Mouse (Mus musculus) limb, embryonic 10.5 days (tissue): Measurements from ENCODE around the gene Slit2. TPM values are rescaled to one million over a fixed set of nuclear protein-coding genes. Genes with fewer than 3 reads are reported as not detected.

Source experiments
- DNase-seq: peaks from one replicate; pipeline ENCODE4 v3.0.0-alpha.2; 2017; ENCODE audit warnings: low spot score
- H3K27ac ChIP-seq: fragments of 300-500 bp; sonication (generic); 2 replicates; pipeline ENCODE4 v1.5.1; 2016; ENCODE audit warnings: mild to moderate bottlenecking
- H3K27me3 ChIP-seq: fragments of 300-500 bp; sonication (generic); 2 replicates; pipeline ENCODE4 v1.6.1; 2016; ENCODE audit warnings: low read depth, mild to moderate bottlenecking; ENCODE audit not compliant: poor library complexity, severe bottlenecking
- H3K36me3 ChIP-seq: fragments of 300-500 bp; sonication (generic); 2 replicates; pipeline ENCODE4 v1.6.1; 2016; ENCODE audit warnings: mild to moderate bottlenecking, moderate library complexity
- H3K4me1 ChIP-seq: fragments of 300-500 bp; sonication (generic); 2 replicates; pipeline ENCODE4 v1.6.1; 2016
- H3K4me3 ChIP-seq: fragments of 300-500 bp; sonication (generic); 2 replicates; pipeline ENCODE4 v1.5.1; 2016; ENCODE audit warnings: mild to moderate bottlenecking, moderate library complexity
- H3K9me3 ChIP-seq: fragments of 300-500 bp; sonication (generic); replicated peaks from 2 replicates; pipeline ENCODE4 v1.6.1; 2016; ENCODE audit warnings: mild to moderate bottlenecking
- WGBS: fragments of 180-500 bp; shearing (Covaris S2); methylation state at CpG from one replicate; pipeline ENCODE4 v1.1.7; 2016; 5-methylcytosine and 5-hydroxymethylcytosine counted together
- polyA plus RNA-seq: library from polyadenylated mRNA; unstranded; fragments of >200 nt; fragmentation: Nextera tagmentation; extraction: Ambion mirVana; gene quantifications from 2 replicates; pipeline ENCODE4 v1.2.1, GENCODE M21; 2016

The Slit2 gene
- 13.5 and 17.8 TPM in 2 replicates for polyA plus RNA-seq

DNA sequence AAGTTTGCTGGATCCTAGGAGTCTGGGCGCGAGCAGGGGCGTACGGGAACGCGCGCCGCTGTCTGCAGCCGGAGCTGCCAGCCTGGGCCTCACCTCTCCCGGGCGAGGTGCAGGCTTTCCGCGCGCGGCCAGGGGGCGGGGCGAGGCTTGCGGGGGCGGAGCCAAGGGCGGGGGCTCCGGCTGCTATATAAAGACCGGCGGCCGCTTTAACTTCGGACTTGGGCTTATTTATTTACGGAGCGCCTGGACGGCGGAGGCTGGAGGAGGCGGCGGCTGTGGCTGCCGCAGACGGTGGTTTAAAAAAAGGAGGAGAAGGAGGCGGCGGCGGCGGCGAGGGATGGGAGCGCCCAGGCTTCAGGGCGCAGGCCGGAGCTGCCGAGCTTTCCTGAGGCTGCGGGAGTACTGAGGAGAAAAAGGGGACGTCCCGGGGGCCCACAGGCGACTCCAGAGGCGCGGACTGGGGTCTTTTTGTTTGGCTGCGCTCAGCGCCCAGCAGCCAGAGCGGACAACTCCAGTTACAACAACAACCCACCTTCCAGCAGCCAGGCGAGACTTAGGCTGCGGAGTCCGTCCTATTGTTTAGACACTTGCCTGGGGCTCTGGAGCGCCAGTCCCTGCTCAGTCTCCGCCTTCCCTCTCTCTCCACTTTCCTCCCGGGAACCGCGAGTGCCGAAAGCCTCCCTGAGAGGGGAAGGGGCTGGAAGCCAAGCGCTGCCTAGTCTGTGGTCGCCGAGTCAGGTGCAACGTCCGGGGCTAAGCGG lies at the start of gene Slit2:
Slit2 (plus strand) TSS at position 198 of the 761 bp plus-strand sequence.
- no peaks in the 10 kb centered on the region for H3K36me3 ChIP-seq
- H3K27ac ChIP-seq, result peak within 1 kb of the TSS; percentile 89
- H3K4me3 ChIP-seq, result peak within 1 kb of the TSS; percentile 71
- H3K27me3 ChIP-seq, result peaks cover 37% of the 10 kb centered on the region; the same call in 1 of the 2 replicates
- peak; percentile 96 for DNase-seq
- H3K4me1 ChIP-seq, result peaks cover 38% of the 10 kb centered on the region
- no peaks in the 10 kb centered on the region for H3K9me3 ChIP-seq
- under 1% methylated on average over 66 of the region's 66 CpGs for WGBS

DNA sequence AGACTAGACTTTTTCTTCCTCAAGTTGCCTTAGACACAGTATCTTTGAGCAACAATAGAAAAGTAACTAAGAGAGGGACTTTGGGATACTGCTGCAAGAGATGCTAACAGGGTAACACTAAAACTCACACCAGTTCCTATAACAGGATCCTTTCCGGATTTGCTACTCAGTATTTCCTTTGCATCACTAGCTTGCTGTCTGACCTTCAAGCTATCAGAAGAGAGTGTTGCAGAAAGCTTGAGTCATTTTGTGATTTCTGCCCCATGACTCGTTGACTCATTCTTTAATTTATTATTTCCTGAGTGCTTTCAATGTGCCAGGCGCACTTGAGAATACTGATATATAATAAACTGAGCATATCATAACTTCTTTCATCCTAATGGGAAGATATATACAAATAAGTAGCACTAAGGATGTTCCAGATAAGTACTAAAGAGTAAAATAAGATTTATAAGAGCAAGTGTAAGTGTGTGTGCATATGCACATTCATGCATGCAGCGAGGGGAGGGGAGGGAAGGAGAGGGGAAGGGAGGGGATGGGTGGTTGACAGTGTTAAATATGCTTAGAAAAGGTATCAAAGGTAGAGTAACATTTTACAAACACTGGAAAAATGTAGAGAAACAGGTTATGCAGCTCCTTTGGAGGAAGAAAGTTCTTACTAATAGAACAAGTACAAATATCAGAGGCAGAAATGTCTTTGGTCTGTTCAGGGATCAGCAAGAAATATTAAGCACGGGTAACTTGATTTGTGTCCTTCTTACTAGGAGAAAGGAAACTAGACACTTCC lies 44.2 kb upstream of the Slit2 start:
- no peak overlapping the region for H3K4me3 ChIP-seq
- no peaks in the 10 kb centered on the region for H3K27me3 ChIP-seq
- WGBS, result 86% methylated on average over 5 of the region's 5 CpGs
- H3K4me1 ChIP-seq, result no peaks in the 10 kb centered on the region
- no peak overlapping the region for H3K27ac ChIP-seq
- H3K36me3 ChIP-seq, result no peaks in the 10 kb centered on the region
- no peak for DNase-seq
- no peaks in the 10 kb centered on the region for H3K9me3 ChIP-seq

DNA sequence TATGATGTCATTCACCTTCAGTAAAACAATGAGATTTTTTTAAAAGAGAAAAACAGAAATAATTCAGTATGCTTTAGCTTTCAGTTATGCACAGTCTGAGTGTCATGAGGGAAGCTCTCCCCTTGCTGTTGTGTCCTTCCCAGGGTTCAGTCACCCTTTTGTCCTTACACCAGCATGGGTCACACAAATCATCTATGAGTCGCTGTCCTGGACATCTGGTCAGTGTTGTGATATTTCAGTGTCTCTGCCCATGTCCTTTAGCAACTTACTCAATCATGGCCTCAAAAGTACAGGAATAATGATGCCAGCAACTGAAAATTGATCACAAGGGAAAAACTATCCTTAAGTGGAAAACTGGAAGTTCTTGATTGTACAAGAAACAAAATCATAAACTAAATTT lies 26.5 kb upstream of the Slit2 start:
- no peaks in the 10 kb centered on the region for H3K27me3 ChIP-seq
- H3K27ac ChIP-seq, result no peak overlapping the region
- H3K9me3 ChIP-seq, result no peaks in the 10 kb centered on the region
- no peaks in the 10 kb centered on the region for H3K4me1 ChIP-seq
- H3K36me3 ChIP-seq, result no peaks in the 10 kb centered on the region
- no peak for DNase-seq
- no peak overlapping the region for H3K4me3 ChIP-seq
- WGBS, result 86% methylated on average over 1 of the region's 1 CpGs

GRCm38 (mm10) chr5:47975795-47976194 lies 7.1 kb upstream of the Slit2 start:
- no peak for DNase-seq
- WGBS, result 84% methylated on average over 2 of the region's 2 CpGs
- Histone ChIP-seq H3K4me3 (no peak overlapping the region), H3K27ac (no peak overlapping the region), H3K36me3 (no peaks in the 10 kb centered on the region), H3K9me3 (no peaks in the 10 kb centered on the region), H3K4me1 (no peaks in the 10 kb centered on the region), H3K27me3 (0 out of 2 replicates have a peak, but pooled peaks cover 5% of the 10 kb centered on the region)

GRCm38 (mm10) chr5:47979371-47979770 lies 3.6 kb upstream of the Slit2 start:
- Histone ChIP-seq H3K4me1 (peaks cover 15% of the 10 kb centered on the region), H3K4me3 (no peak overlapping the region), H3K36me3 (no peaks in the 10 kb centered on the region), H3K27me3 (peaks cover 13% of the 10 kb centered on the region; the same call in 1 of the 2 replicates), H3K27ac (no peak overlapping the region), H3K9me3 (no peaks in the 10 kb centered on the region)
- 34% methylated on average over 4 of the region's 4 CpGs for WGBS
- DNase-seq, result no peak

- Histone ChIP-seq H3K36me3 (no peaks in the 10 kb centered on the region), H3K27ac (no peak overlapping the region), H3K27me3 (peaks cover 23% of the 10 kb centered on the region; the same call in 1 of the 2 replicates), H3K4me3 (no peak overlapping the region), H3K4me1 (peaks cover 26% of the 10 kb centered on the region), H3K9me3 (no peaks in the 10 kb centered on the region)
- WGBS, result 35% methylated on average over 5 of the region's 5 CpGs
- DNase-seq, result no peak
Observed at GRCm38 (mm10) chr5:47980459-47980858, 2.5 kb upstream of the Slit2 start.

GRCm38 (mm10) chr5:47981951-47982350 lies 987 bp upstream of the Slit2 start:
- Histone ChIP-seq H3K4me3 (peak overlapping the region; percentile 71; the same call in 1 of the 2 replicates), H3K27ac (0 out of 2 replicates have a peak overlapping the region, but pooled peaks have one; percentile 89)
- 55% methylated on average over 8 of the region's 8 CpGs for WGBS

DNA sequence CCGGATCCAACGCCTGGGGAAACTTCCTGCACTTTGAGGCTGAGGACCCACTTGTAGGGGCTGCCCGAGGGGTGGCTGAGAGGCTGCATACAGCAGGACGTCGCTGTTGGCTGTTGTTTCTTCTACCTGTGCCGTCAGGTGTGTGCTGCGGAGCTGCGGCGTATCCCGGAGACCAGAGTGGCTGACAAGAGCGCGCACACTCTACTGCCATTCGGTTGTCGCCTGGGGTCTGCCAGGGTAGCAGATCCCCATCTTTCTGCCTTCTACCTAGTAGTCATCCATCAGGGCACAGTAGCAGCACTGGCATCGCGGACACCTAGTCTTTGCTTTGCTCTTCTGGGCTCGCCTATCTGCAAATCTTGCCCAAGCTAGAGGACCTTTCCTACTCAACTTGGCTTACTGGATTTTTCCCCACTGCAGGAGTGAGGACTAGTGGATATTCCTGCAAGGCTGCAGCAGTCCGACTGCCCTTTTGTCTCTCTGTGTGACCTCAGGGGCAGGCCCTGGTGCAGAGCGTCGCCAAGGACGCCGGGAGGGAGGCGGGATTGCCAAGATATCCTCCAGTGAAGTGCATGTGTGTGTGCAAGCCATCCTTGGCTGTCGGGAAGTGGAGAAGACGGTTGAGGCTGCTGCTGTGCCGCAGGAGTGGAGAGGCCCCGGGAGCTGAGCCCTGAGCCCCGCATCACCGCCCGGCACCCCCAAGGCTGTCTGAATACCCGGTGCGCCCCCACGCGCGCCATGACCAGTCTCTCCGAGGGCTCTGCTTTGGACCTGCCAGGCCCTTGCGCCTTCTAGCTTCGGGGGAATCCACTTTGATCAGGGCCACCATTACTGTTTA lies 1.0 kb downstream of the Slit2 start:
- WGBS, result 1% methylated on average over 38 of the region's 38 CpGs
- no peaks in the 10 kb centered on the region for H3K9me3 ChIP-seq
- H3K4me1 ChIP-seq, result peaks cover 41% of the 10 kb centered on the region
- peak overlapping the region; percentile 71 for H3K4me3 ChIP-seq
- peaks cover 37% of the 10 kb centered on the region; the same call in 1 of the 2 replicates for H3K27me3 ChIP-seq
- DNase-seq, result peak; percentile 60
- H3K36me3 ChIP-seq, result no peaks in the 10 kb centered on the region
- H3K27ac ChIP-seq, result peak overlapping the region; percentile 89

More at GRCm38 (mm10) chr5:47981951-47982350, 987 bp upstream of the Slit2 start:
- Histone ChIP-seq H3K27me3 (peaks cover 33% of the 10 kb centered on the region; the same call in 1 of the 2 replicates), H3K36me3 (no peaks in the 10 kb centered on the region), H3K4me1 (peaks cover 38% of the 10 kb centered on the region), H3K9me3 (no peaks in the 10 kb centered on the region)
- DNase-seq, result no peak

GRCm38 (mm10) chr5:47984584-47985197 lies 1.8 kb downstream of the Slit2 start:
- DNase-seq, result peak; percentile 70
- no peaks in the 10 kb centered on the region for H3K36me3 ChIP-seq
- peaks cover 37% of the 10 kb centered on the region; the same call in 1 of the 2 replicates for H3K27me3 ChIP-seq
- peaks cover 41% of the 10 kb centered on the region for H3K4me1 ChIP-seq
- H3K27ac ChIP-seq, result peak overlapping the region; percentile 81
- WGBS, result 1% methylated on average over 23 of the region's 23 CpGs
- H3K9me3 ChIP-seq, result no peaks in the 10 kb centered on the region
- peak overlapping the region; percentile 71 for H3K4me3 ChIP-seq

DNA sequence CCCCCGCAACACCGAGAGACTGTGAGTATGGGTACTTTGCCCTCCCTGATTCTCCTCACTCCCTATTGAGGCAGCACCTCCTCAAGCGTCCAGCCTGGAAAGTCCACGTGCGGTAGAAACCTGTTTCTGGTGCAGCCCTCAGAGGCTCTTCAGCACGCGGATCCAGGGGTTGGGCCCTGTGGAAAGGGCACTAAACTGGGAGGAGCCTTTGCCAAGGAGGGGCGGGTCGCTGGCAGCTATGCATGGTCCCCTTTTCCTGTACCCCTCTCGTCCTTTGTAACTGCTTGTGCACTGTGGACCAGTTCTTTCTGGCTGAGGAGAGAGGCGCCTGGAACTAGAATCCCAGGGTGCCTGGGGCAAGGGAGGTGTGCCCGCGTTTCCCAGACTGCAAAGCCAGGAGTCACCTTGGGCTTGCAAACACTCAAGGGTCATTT lies 2.3 kb downstream of the Slit2 start:
- WGBS, result 0% methylated on average over 13 of the region's 13 CpGs
- Histone ChIP-seq H3K4me1 (peaks cover 41% of the 10 kb centered on the region), H3K27me3 (peaks cover 37% of the 10 kb centered on the region; the same call in 1 of the 2 replicates), H3K4me3 (peak overlapping the region; percentile 71), H3K9me3 (no peaks in the 10 kb centered on the region), H3K36me3 (no peaks in the 10 kb centered on the region), H3K27ac (peak overlapping the region; percentile 81)
- no peak for DNase-seq

- DNase-seq, result peak; percentile 71
- Histone ChIP-seq H3K9me3 (no peaks in the 10 kb centered on the region), H3K27me3 (peaks cover 37% of the 10 kb centered on the region; the same call in 1 of the 2 replicates), H3K4me1 (peaks cover 41% of the 10 kb centered on the region), H3K36me3 (no peaks in the 10 kb centered on the region), H3K27ac (peak overlapping the region; percentile 81), H3K4me3 (peak overlapping the region; percentile 71)
- WGBS, result under 1% methylated on average over 48 of the region's 48 CpGs
Observed at GRCm38 (mm10) chr5:47985901-47986670, 3.1 kb downstream of the Slit2 start.
